Mouse (Mus musculus) bone marrow macrophage, adult 2 months (primary cell): ENCODE results near the gene Macrod2.

Source experiments
- CTCF ChIP-seq: IDR thresholded peaks from 2 replicates; pipeline ENCODE4 v1.5.1; 2012; ENCODE audit warnings: low read depth, mild to moderate bottlenecking, low read length, moderate library complexity
- POLR2A ChIP-seq: IDR thresholded peaks from 2 replicates; pipeline ENCODE4 v1.6.1; 2012; ENCODE audit warnings: mild to moderate bottlenecking, low read depth, low read length, borderline replicate concordance

DNA sequence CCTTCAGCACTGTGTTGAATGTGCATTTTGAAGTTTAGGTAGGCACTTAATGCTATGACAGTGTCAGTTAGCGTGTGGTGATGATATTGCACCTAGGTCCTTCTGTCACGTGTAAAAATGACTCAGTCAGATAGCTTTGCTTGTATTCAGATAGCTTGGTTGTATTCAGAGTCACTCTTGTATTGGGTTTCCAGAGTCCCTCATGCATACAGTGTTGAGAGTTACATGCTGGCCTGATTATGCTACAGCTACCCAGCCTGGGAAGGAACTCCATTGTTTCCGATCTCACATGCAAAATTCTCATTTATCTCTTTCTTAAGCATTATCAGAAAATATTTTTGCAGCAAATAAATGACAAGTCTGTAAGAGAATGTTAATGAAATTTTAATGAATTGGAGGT is 1187.3 kb downstream of the Macrod2 start:
- TF ChIP-seq POLR2A (no peak), CTCF (no peak)
